Mouse (Mus musculus): ENCODE results near the gene Ankrd11.

The Ankrd11 gene

GRCm38 (mm10) chr8:122960932-122961331 lies 81.1 kb downstream of the Ankrd11 start:
- DNase-seq (ENCODE audit: low read depth) = no peak

GRCm38 (mm10) chr8:122960323-122960722 lies 81.8 kb downstream of the Ankrd11 start:
- DNase-seq (ENCODE audit: low read depth) = no peak

GRCm38 (mm10) chr8:122955997-122956396 lies 86.1 kb downstream of the Ankrd11 start:
- no peak for DNase-seq (ENCODE audit: low read depth)

- DNase-seq (ENCODE audit: low read depth) = no peak
These were observed 86.9 kb downstream of the Ankrd11 start for GRCm38 (mm10) chr8:122955195-122955594.

GRCm38 (mm10) chr8:122954090-122954799 lies 87.8 kb downstream of the Ankrd11 start:
- DNase-seq (ENCODE audit: low read depth) = no peak

- DNase-seq (ENCODE audit: low read depth) = no peak
These were observed 89.0 kb downstream of the Ankrd11 start for GRCm38 (mm10) chr8:122953028-122953427.

GRCm38 (mm10) chr8:122951456-122951855 lies 90.6 kb downstream of the Ankrd11 start:
- no peak for DNase-seq (ENCODE audit: low read depth)

- no peak for DNase-seq (ENCODE audit: low read depth)
These were observed 92.4 kb downstream of the Ankrd11 start for GRCm38 (mm10) chr8:122949701-122950100.

GRCm38 (mm10) chr8:122945775-122946174 lies 96.3 kb downstream of the Ankrd11 start:
- DNase-seq (ENCODE audit: low read depth) = no peak

- no peak for DNase-seq (ENCODE audit: low read depth)
These were observed 99.0 kb downstream of the Ankrd11 start for GRCm38 (mm10) chr8:122942803-122943713.

GRCm38 (mm10) chr8:122938591-122938990 lies 103.5 kb downstream of the Ankrd11 start:
- no peak for DNase-seq (ENCODE audit: low read depth)

GRCm38 (mm10) chr8:122938170-122938569 lies 103.9 kb downstream of the Ankrd11 start:
- DNase-seq (ENCODE audit: low read depth) = no peak

GRCm38 (mm10) chr8:122937545-122938053 lies 104.5 kb downstream of the Ankrd11 start:
- DNase-seq (ENCODE audit: low read depth) = no peak

- no peak for DNase-seq (ENCODE audit: low read depth)
These were observed 106.2 kb downstream of the Ankrd11 start for GRCm38 (mm10) chr8:122935912-122936311.

GRCm38 (mm10) chr8:122935118-122935517 lies 107.0 kb downstream of the Ankrd11 start:
- no peak for DNase-seq (ENCODE audit: low read depth)

- DNase-seq (ENCODE audit: low read depth) = peak; percentile 33
These were observed 108.1 kb downstream of the Ankrd11 start for GRCm38 (mm10) chr8:122933973-122934372.

- no peak for DNase-seq (ENCODE audit: low read depth)
These were observed 109.5 kb downstream of the Ankrd11 start for GRCm38 (mm10) chr8:122932561-122932959.

GRCm38 (mm10) chr8:122931834-122932560 lies 110.1 kb downstream of the Ankrd11 start:
- peak; percentile 21 for DNase-seq (ENCODE audit: low read depth)

GRCm38 (mm10) chr8:122928631-122929224 lies 113.3 kb downstream of the Ankrd11 start:
- DNase-seq (ENCODE audit: low read depth) = peak; percentile 36

GRCm38 (mm10) chr8:122927841-122928240 lies 114.2 kb downstream of the Ankrd11 start:
- DNase-seq (ENCODE audit: low read depth) = no peak

- DNase-seq (ENCODE audit: low read depth) = no peak
These were observed 115.3 kb downstream of the Ankrd11 start for GRCm38 (mm10) chr8:122926782-122927181.

All from fibroblast of lung, adult 2 months (primary cell).